Comparison of ENCODE assay signal across 8 mouse cellular contexts in genomic region chr3:84815461-84815860, GRCm38 (mm10). TPM values are rescaled to one million over a fixed set of nuclear protein-coding genes. Genes with fewer than 3 reads are reported as not detected.
A peak's percentile ranks its signal among the peaks of the same experiment; 100 is the strongest.
DNase-seq lines count a peak whose midpoint lies in the region; ATAC-seq lines count a peak whose summit lies in the region.

No protein-coding gene starts in this region.

- H3K4me1 ChIP-seq in intestine, embryonic 16.5 days (ENCODE audit: control insufficient read depth, insufficient read depth, low read length): peaks cover 9% of the 10 kb centered on the region; the same call in 1 of the 2 replicates
- peaks cover 25% of the 10 kb centered on the region for H3K4me1 ChIP-seq in limb, embryonic 13.5 days
- H3K4me1 ChIP-seq in midbrain, embryonic 13.5 days (replicated peaks): peaks cover 32% of the 10 kb centered on the region

- peak overlapping the region; percentile 86 for H3K9ac ChIP-seq in intestine, embryonic 16.5 days (ENCODE audit: low read depth, low read length)
- H3K9ac ChIP-seq in limb, embryonic 13.5 days: peak overlapping the region; percentile 91
- peak overlapping the region; percentile 92 for H3K9ac ChIP-seq in midbrain, embryonic 13.5 days (replicated peaks)

- H3K27me3 ChIP-seq in intestine, embryonic 16.5 days (replicated peaks; ENCODE audit: control insufficient read depth, insufficient read depth, low read length): no peaks in the 10 kb centered on the region
- H3K27me3 ChIP-seq in limb, embryonic 13.5 days: no peaks in the 10 kb centered on the region
- H3K27me3 ChIP-seq in midbrain, embryonic 13.5 days: no peaks in the 10 kb centered on the region

- no peaks in the 10 kb centered on the region for H3K9me3 ChIP-seq in intestine, embryonic 16.5 days (ENCODE audit: control insufficient read depth, low read length)
- no peaks in the 10 kb centered on the region for H3K9me3 ChIP-seq in limb, embryonic 13.5 days
- H3K9me3 ChIP-seq in midbrain, embryonic 13.5 days: no peaks in the 10 kb centered on the region

- under 1% methylated on average over 29 of the region's 29 CpGs for WGBS in intestine, embryonic 16.5 days
- 0% methylated on average over 29 of the region's 29 CpGs for WGBS in limb, embryonic 13.5 days
- WGBS in midbrain, embryonic 13.5 days: under 1% methylated on average over 29 of the region's 29 CpGs

- H3K4me2 ChIP-seq in intestine, embryonic 16.5 days (ENCODE audit: low read depth, low read length): peak overlapping the region; percentile 94
- H3K4me2 ChIP-seq in limb, embryonic 13.5 days (replicated peaks): peak overlapping the region; percentile 98
- peak overlapping the region; percentile 100 for H3K4me2 ChIP-seq in midbrain, embryonic 13.5 days (replicated peaks)

- peak overlapping the region; percentile 97 for H3K27ac ChIP-seq in intestine, embryonic 16.5 days (ENCODE audit: low read length)
- H3K27ac ChIP-seq in limb, embryonic 13.5 days: peak overlapping the region; percentile 94; the same call in 1 of the 2 replicates
- peak overlapping the region; percentile 96 for H3K27ac ChIP-seq in midbrain, embryonic 13.5 days

- DNase-seq in gastrocnemius, adult 18-20 months (ENCODE audit: low spot score): peak; percentile 8
- no peak for DNase-seq in gastrocnemius, adult 8-10 months (ENCODE audit: low spot score in 2 of 2)
- DNase-seq in embryo, embryonic 10.5 days (ENCODE audit: low spot score): peak; percentile 46
- DNase-seq in gastrocnemius, postnatal 4 days (ENCODE audit: low spot score in 2 of 2): peak; percentile 27 to 44
- peak; percentile 60 to 73 for DNase-seq in spleen, postnatal 10 days (ENCODE audit: low spot score in 2 of 2)

- H3K4me3 ChIP-seq in intestine, embryonic 16.5 days (ENCODE audit: low read length): peak overlapping the region; percentile 97
- peak overlapping the region; percentile 97 for H3K4me3 ChIP-seq in limb, embryonic 13.5 days
- H3K4me3 ChIP-seq in midbrain, embryonic 13.5 days (replicated peaks): peak overlapping the region; percentile 99

- ATAC-seq in intestine, embryonic 16.5 days: peak; percentile 12; the same call in 1 of the 2 replicates
- ATAC-seq in limb, embryonic 13.5 days (ENCODE audit: low FRiP score, low read depth): no peak
- ATAC-seq in midbrain, embryonic 13.5 days: 0 out of 2 replicates have a peak, but pooled peaks have one; percentile 13

- H3K36me3 ChIP-seq in intestine, embryonic 16.5 days (ENCODE audit: control insufficient read depth, insufficient read depth, low read length): no peaks in the 10 kb centered on the region
- peaks cover 5% of the 10 kb centered on the region; the same call in 1 of the 2 replicates for H3K36me3 ChIP-seq in limb, embryonic 13.5 days
- H3K36me3 ChIP-seq in midbrain, embryonic 13.5 days: no peaks in the 10 kb centered on the region

RNA-seq across cellular contexts. Expression of gene Fbxw7, which starts 0.4 kb away (rescaled TPM):
- total RNA-seq in gastrocnemius, adult 18-20 months (2021): 10 to 100 TPM; 21.9 to 23.9 TPM
- 10 to 100 TPM; 15.7 to 22.0 (median 19.0) TPM for total RNA-seq in gastrocnemius, adult 8-10 months (2022)
- total RNA-seq in gastrocnemius, postnatal 4 days (2021): 10 to 100 TPM; 41.8 to 49.6 TPM
- 7.0 and 7.8 TPM in 2 replicates for polyA plus RNA-seq in intestine, embryonic 16.5 days (2015; fragmentation: Nextera tagmentation; extraction: Ambion mirVana)
- polyA plus RNA-seq in limb, embryonic 13.5 days (2015; fragmentation: Nextera tagmentation; extraction: Ambion mirVana): 13.0 and 13.3 TPM in 2 replicates
- 21.4 and 23.3 TPM in 2 replicates for polyA plus RNA-seq in midbrain, embryonic 13.5 days (2015; fragmentation: Nextera tagmentation; extraction: Ambion mirVana)

Comparison
In these comparisons a context has a peak if more than half of its experiments do, and no peak if none do; other contexts are left out.
1. DNase-seq: peak in gastrocnemius, adult 18-20 months (single experiment), embryo, embryonic 10.5 days (single experiment), gastrocnemius, postnatal 4 days (2 of 2) and spleen, postnatal 10 days (2 of 2); none in gastrocnemius, adult 8-10 months (0 of 2).
2. Peak in every context shown above with its lines, with median percentiles within 50 percentile points of each other: H3K27ac ChIP-seq, H3K4me2 ChIP-seq, H3K4me3 ChIP-seq and H3K9ac ChIP-seq.